Mouse (Mus musculus): ENCODE measurements around the gene Anapc10. TPM values are rescaled to one million over a fixed set of nuclear protein-coding genes. Genes with fewer than 3 reads are reported as not detected.

Gene Anapc10
- total RNA-seq, 2 experiments from 2014 or later: 9.6 to 10.4 TPM

Other genes starting within 250 kb of the Anapc10 start
- 10 to 100 TPM; 38.2 to 40.8 TPM for gene Otud4, start 72.2 kb upstream of the Anapc10 start, total RNA-seq (2021)
- 10 to 100 TPM; 64.3 to 70.0 TPM for gene Abce1, start 80 bp upstream of the Anapc10 start, total RNA-seq (2021)